Mouse (Mus musculus): Measurements from ENCODE around the gene Nkapl.

Nkapl gene

GRCm38 (mm10) chr13:21435476-21435875 lies 32.8 kb downstream of the Nkapl start:
- no peak for DNase-seq (ENCODE audit: low read depth, low spot score)

- DNase-seq (ENCODE audit: low read depth, low spot score) = no peak
These were observed 40.7 kb downstream of the Nkapl start for GRCm38 (mm10) chr13:21427631-21428030.

GRCm38 (mm10) chr13:21423301-21423700 lies 45.0 kb downstream of the Nkapl start:
- DNase-seq (ENCODE audit: low read depth, low spot score) = no peak

- no peak for DNase-seq (ENCODE audit: low read depth, low spot score)
These were observed 49.4 kb downstream of the Nkapl start for GRCm38 (mm10) chr13:21418865-21419264.

- no peak for DNase-seq (ENCODE audit: low read depth, low spot score)
These were observed 50.9 kb downstream of the Nkapl start for GRCm38 (mm10) chr13:21417298-21418010.

All from A20 (cell line).